Mouse (Mus musculus) G1E (cell line): ENCODE data around the gene Zic4. TPM values are rescaled to one million over a fixed set of nuclear protein-coding genes. Genes with fewer than 3 reads are reported as not detected.

ENCODE experiments used
- ATAC-seq: 2 replicates; pipeline ENCODE4 v1.8.0; 2016; ENCODE audit warnings: mild to moderate bottlenecking; ENCODE audit not compliant: insufficient number of reproducible peaks, poor library complexity, low FRiP score, severe bottlenecking; ENCODE audit errors: extremely low read depth
- DNase-seq: peaks from one replicate; pipeline ENCODE4 v3.0.0; 2012; ENCODE audit warnings: low spot score
- H3K27me3 ChIP-seq: 2 replicates; pipeline ENCODE4 v1.6.1; 2012; ENCODE audit warnings: mild to moderate bottlenecking, low read length, inconsistent platforms; ENCODE audit not compliant: insufficient read depth
- H3K36me3 ChIP-seq: replicated peaks from 2 replicates; pipeline ENCODE3; 2012; ENCODE audit warnings: mild to moderate bottlenecking, inconsistent platforms
- H3K4me1 ChIP-seq: 2 replicates; pipeline ENCODE4 v1.6.1; 2012; ENCODE audit warnings: low read depth, low read length, inconsistent platforms, mixed read lengths; ENCODE audit not compliant: insufficient read depth
- H3K4me3 ChIP-seq: 2 replicates; pipeline ENCODE4 v1.5.1; 2012; ENCODE audit warnings: low read depth, mild to moderate bottlenecking, inconsistent platforms, low read length, moderate library complexity, mixed read lengths
- H3K9me3 ChIP-seq: replicated peaks from 2 replicates; pipeline ENCODE4 v1.6.1; 2012; ENCODE audit warnings: inconsistent platforms
- CTCF ChIP-seq: IDR thresholded peaks from 2 replicates; pipeline ENCODE4 v1.5.1; 2012; ENCODE audit warnings: low read depth, low read length, inconsistent platforms, mixed read lengths
- GATA1 ChIP-seq: IDR thresholded peaks from 2 replicates; pipeline ENCODE4 v1.6.1; 2012; ENCODE audit warnings: borderline replicate concordance, low read length, inconsistent platforms, mixed read lengths
- GATA2 ChIP-seq: IDR thresholded peaks from 2 replicates; pipeline ENCODE4 v1.6.1; 2012; ENCODE audit warnings: low read depth, low read length, inconsistent platforms, borderline replicate concordance
- POLR2AphosphoS5 ChIP-seq: IDR thresholded peaks from 2 replicates; pipeline ENCODE4 v1.6.1; 2012; ENCODE audit warnings: low read depth, low read length, inconsistent platforms; ENCODE audit not compliant: insufficient replicate concordance
- TAL1 ChIP-seq: conservative IDR thresholded peaks from 2 replicates; pipeline ENCODE4 v1.6.1; 2012; ENCODE audit warnings: low read depth, low read length, inconsistent platforms, mixed read lengths
- polyA plus RNA-seq: library from polyadenylated mRNA; stranded (reverse); fragments of >175 nt; gene quantifications from 2 replicates; pipeline ENCODE4 v1.2.3, GENCODE M21; 2012
- total RNA-seq, 2 experiments: library from RNA; stranded (forward) in 1 of 2; stranded (reverse) in 1 of 2; fragments of 200-1000 nt in 1 of 2; fragments of >200 nt in 1 of 2; fragmentation: Nextera tagmentation in 1 of 2; gene quantifications; 2 replicates each; pipeline ENCODE4 v1.2.3; 2014 to 2017

Gene Zic4
- total and polyA plus RNA-seq, 3 experiments: 0.16 TPM; not detected in 2

GRCm38 (mm10) chr9:91363011-91363730 is 958 bp downstream of the Zic4 start:
- ATAC-seq (no peak), DNase-seq (no peak)
- Histone ChIP-seq H3K9me3 (peaks cover 46% of the 10 kb centered on the region), H3K4me1 (no peaks in the 10 kb centered on the region), H3K4me3 (no peak overlapping the region), H3K27me3 (no peaks in the 10 kb centered on the region), H3K36me3 (no peaks in the 10 kb centered on the region)
- no peak for TF ChIP-seq CTCF
- no peak for TF ChIP-seq TAL1
- TF ChIP-seq GATA1: no peak
- TF ChIP-seq POLR2AphosphoS5: no peak
- no peak for TF ChIP-seq GATA2

- no peaks in the 10 kb centered on the region for H3K4me1 ChIP-seq
- peak overlapping the region; percentile 16; the same call in 1 of the 2 replicates for H3K4me3 ChIP-seq
- no peak for DNase-seq
- ATAC-seq: no peak
- H3K9me3 ChIP-seq: peaks cover 47% of the 10 kb centered on the region
- no peaks in the 10 kb centered on the region for H3K36me3 ChIP-seq
- no peak for TF ChIP-seq POLR2AphosphoS5
- no peak for TF ChIP-seq GATA1
- TF ChIP-seq CTCF: no peak
- TF ChIP-seq GATA2: no peak
- no peak for TF ChIP-seq TAL1
- no peaks in the 10 kb centered on the region for H3K27me3 ChIP-seq
Observed at GRCm38 (mm10) chr9:91363814-91364126, 1.6 kb downstream of the Zic4 start.

GRCm38 (mm10) chr9:91364127-91364970 is 2.1 kb downstream of the Zic4 start:
- DNase-seq: no peak
- TF ChIP-seq TAL1 (no peak), CTCF (no peak), POLR2AphosphoS5 (no peak), GATA1 (no peak), GATA2 (no peak)
- Histone ChIP-seq H3K36me3 (no peaks in the 10 kb centered on the region), H3K4me1 (no peaks in the 10 kb centered on the region), H3K9me3 (peaks cover 51% of the 10 kb centered on the region), H3K4me3 (peak overlapping the region; percentile 16; the same call in 1 of the 2 replicates), H3K27me3 (no peaks in the 10 kb centered on the region)
- no peak for ATAC-seq

- Histone ChIP-seq H3K36me3 (no peaks in the 10 kb centered on the region), H3K27me3 (no peaks in the 10 kb centered on the region), H3K4me3 (no peak overlapping the region; the same call in 1 of the 2 replicates), H3K4me1 (no peaks in the 10 kb centered on the region), H3K9me3 (peaks cover 57% of the 10 kb centered on the region)
- ATAC-seq (no peak), DNase-seq (no peak)
- no peak for TF ChIP-seq TAL1
- TF ChIP-seq POLR2AphosphoS5: no peak
- no peak for TF ChIP-seq GATA2
- TF ChIP-seq CTCF: no peak
- no peak for TF ChIP-seq GATA1
Observed at GRCm38 (mm10) chr9:91364971-91365501, 2.8 kb downstream of the Zic4 start.

- no peak for DNase-seq
- Histone ChIP-seq H3K4me1 (no peaks in the 10 kb centered on the region), H3K36me3 (no peaks in the 10 kb centered on the region), H3K4me3 (no peak within 1 kb of the TSS; the same call in 1 of the 2 replicates), H3K27me3 (no peaks in the 10 kb centered on the region), H3K9me3 (peaks cover 63% of the 10 kb centered on the region)
- TF ChIP-seq GATA2: no peak
- no peak for TF ChIP-seq GATA1
- no peak for TF ChIP-seq TAL1
- TF ChIP-seq POLR2AphosphoS5: no peak
- TF ChIP-seq CTCF: no peak
- ATAC-seq: no peak
Observed at GRCm38 (mm10) chr9:91365664-91366063, 3.5 kb downstream of the Zic4 start, which contains the start of gene Zic1. Zic1 (minus strand) TSS chr9:91365810.
